Mouse (Mus musculus): ENCODE data around the gene Vmn1r14.
A peak's percentile ranks its signal among the peaks of the same experiment; 100 is the strongest.
"Not testable (repeated sequence)": the region's sequence is repeated elsewhere in the genome, so short reads cannot be mapped to it uniquely, and the experiment has no call there.

The Vmn1r14 gene

GRCm38 (mm10) chr6:57231386-57231785, at the start of gene Vmn1r14:
TSS of gene Vmn1r14 (plus strand) at chr6:57231686.
- DNase-seq (ENCODE audit: low read depth, low spot score): no peak

- peak; percentile 10 for DNase-seq (ENCODE audit: low read depth, low spot score)
Measured at GRCm38 (mm10) chr6:57190016-57190415, 41.5 kb upstream of the Vmn1r14 start.

- not testable (repeated sequence) for DNase-seq (ENCODE audit: low read depth, low spot score)
Measured at GRCm38 (mm10) chr6:57202990-57203389, 28.5 kb upstream of the Vmn1r14 start, which contains the start of gene Vmn1r13. TSS of gene Vmn1r13 (plus strand) at chr6:57203290.

- no peak for DNase-seq (ENCODE audit: low read depth, low spot score)
Measured at GRCm38 (mm10) chr6:57257652-57258051, 26.2 kb downstream of the Vmn1r14 start, which contains the start of gene Vmn1r15. TSS of gene Vmn1r15 (plus strand) at chr6:57257952.

GRCm38 (mm10) chr6:57260990-57261389, 29.5 kb downstream of the Vmn1r14 start:
- DNase-seq (ENCODE audit: low read depth, low spot score): no peak

GRCm38 (mm10) chr6:57271881-57272280, 40.4 kb downstream of the Vmn1r14 start:
- no peak for DNase-seq (ENCODE audit: low read depth, low spot score)

- DNase-seq (ENCODE audit: low read depth, low spot score): no peak
Measured at GRCm38 (mm10) chr6:57272517-57272916, 41.0 kb downstream of the Vmn1r14 start.

- no peak for DNase-seq (ENCODE audit: low read depth, low spot score)
Measured at GRCm38 (mm10) chr6:57278952-57279351, 47.5 kb downstream of the Vmn1r14 start.

Measured in ZHBTc4 (cell line).